Mouse (Mus musculus): ENCODE data around the gene Mgrn1. TPM values are rescaled to one million over a fixed set of nuclear protein-coding genes. Genes with fewer than 3 reads are reported as not detected.

The Mgrn1 gene
- polyA plus RNA-seq, 1 experiment: 22.1 TPM

GRCm38 (mm10) chr16:4932429-4932828, 46.4 kb downstream of the Mgrn1 start:
- TF ChIP-seq POLR2A (IDR thresholded peaks at IDR 0.05; ENCODE audit: borderline replicate concordance, control insufficient read depth, low read depth, low read length) (no peak), CTCF (IDR thresholded peaks at IDR 0.05; ENCODE audit: control insufficient read depth, insufficient read depth, low read length) (no peak)
- H3K4me1 ChIP-seq (ENCODE audit: control insufficient read depth, insufficient read depth, low read length): peaks cover 5% of the 10 kb centered on the region
- 88% methylated on average over 3 of the region's 3 CpGs for WGBS
- H3K4me3 ChIP-seq (replicated peaks; ENCODE audit: control insufficient read depth, low read depth, low read length): no peak overlapping the region
- no peak overlapping the region for H3K27ac ChIP-seq (ENCODE audit: control insufficient read depth, insufficient read depth, low read depth, low read length, poor library complexity)

GRCm38 (mm10) chr16:4935430-4935829, 49.4 kb downstream of the Mgrn1 start:
- Histone ChIP-seq H3K4me3 (replicated peaks; ENCODE audit: control insufficient read depth, low read depth, low read length) (peak overlapping the region; percentile 4), H3K27ac (ENCODE audit: control insufficient read depth, insufficient read depth, low read depth, low read length, poor library complexity) (no peak overlapping the region), H3K4me1 (ENCODE audit: control insufficient read depth, insufficient read depth, low read length) (peaks cover 5% of the 10 kb centered on the region)
- peak; percentile 27; the same call in 1 of the 2 replicates for TF ChIP-seq POLR2A (IDR thresholded peaks at IDR 0.05; ENCODE audit: borderline replicate concordance, control insufficient read depth, low read depth, low read length)
- 0 out of 2 replicates have a peak, but pooled peaks have one; percentile 4 for TF ChIP-seq CTCF (IDR thresholded peaks at IDR 0.05; ENCODE audit: control insufficient read depth, insufficient read depth, low read length)
- 89% methylated on average over 31 of the region's 31 CpGs for WGBS

GRCm38 (mm10) chr16:4935931-4936703, 50.1 kb downstream of the Mgrn1 start:
- TF ChIP-seq CTCF (IDR thresholded peaks at IDR 0.05; ENCODE audit: control insufficient read depth, insufficient read depth, low read length): no peak
- no peak for TF ChIP-seq POLR2A (IDR thresholded peaks at IDR 0.05; ENCODE audit: borderline replicate concordance, control insufficient read depth, low read depth, low read length)
- peaks cover 5% of the 10 kb centered on the region for H3K4me1 ChIP-seq (ENCODE audit: control insufficient read depth, insufficient read depth, low read length)
- no peak overlapping the region for H3K4me3 ChIP-seq (replicated peaks; ENCODE audit: control insufficient read depth, low read depth, low read length)
- no peak overlapping the region for H3K27ac ChIP-seq (ENCODE audit: control insufficient read depth, insufficient read depth, low read depth, low read length, poor library complexity)
- 23% methylated on average over 10 of the region's 10 CpGs for WGBS

- WGBS: 89% methylated on average over 8 of the region's 8 CpGs
- Histone ChIP-seq H3K27ac (ENCODE audit: control insufficient read depth, insufficient read depth, low read depth, low read length, poor library complexity) (no peak overlapping the region; the same call in 1 of the 2 replicates), H3K4me3 (replicated peaks; ENCODE audit: control insufficient read depth, low read depth, low read length) (no peak overlapping the region), H3K4me1 (ENCODE audit: control insufficient read depth, insufficient read depth, low read length) (peaks cover 5% of the 10 kb centered on the region)
- TF ChIP-seq CTCF (IDR thresholded peaks at IDR 0.05; ENCODE audit: control insufficient read depth, insufficient read depth, low read length): no peak
- TF ChIP-seq POLR2A (IDR thresholded peaks at IDR 0.05; ENCODE audit: borderline replicate concordance, control insufficient read depth, low read depth, low read length): no peak
These were observed 51.5 kb downstream of the Mgrn1 start for GRCm38 (mm10) chr16:4937351-4938190.

- peaks cover 5% of the 10 kb centered on the region for H3K4me1 ChIP-seq (ENCODE audit: control insufficient read depth, insufficient read depth, low read length)
- peak within 1 kb of the TSS; percentile 87 for H3K4me3 ChIP-seq (replicated peaks; ENCODE audit: control insufficient read depth, low read depth, low read length)
- WGBS: 3% methylated on average over 2 of the region's 2 CpGs
- H3K27ac ChIP-seq (ENCODE audit: control insufficient read depth, insufficient read depth, low read depth, low read length, poor library complexity): peak within 1 kb of the TSS; percentile 34; the same call in 1 of the 2 replicates
- TF ChIP-seq POLR2A (IDR thresholded peaks at IDR 0.05; ENCODE audit: borderline replicate concordance, control insufficient read depth, low read depth, low read length): no peak
- no peak for TF ChIP-seq CTCF (IDR thresholded peaks at IDR 0.05; ENCODE audit: control insufficient read depth, insufficient read depth, low read length)
These were observed 52.4 kb downstream of the Mgrn1 start, which contains the start of gene Nudt16l1 for GRCm38 (mm10) chr16:4938461-4938860. Gene Nudt16l1, plus strand, starts transcription at chr16:4938761.

- WGBS: under 1% methylated on average over 28 of the region's 28 CpGs
- peak overlapping the region; percentile 87 for H3K4me3 ChIP-seq (replicated peaks; ENCODE audit: control insufficient read depth, low read depth, low read length)
- peaks cover 5% of the 10 kb centered on the region for H3K4me1 ChIP-seq (ENCODE audit: control insufficient read depth, insufficient read depth, low read length)
- TF ChIP-seq POLR2A (IDR thresholded peaks at IDR 0.05; ENCODE audit: borderline replicate concordance, control insufficient read depth, low read depth, low read length) (peak; percentile 82; the same call in 1 of the 2 replicates), CTCF (IDR thresholded peaks at IDR 0.05; ENCODE audit: control insufficient read depth, insufficient read depth, low read length) (no peak)
- H3K27ac ChIP-seq (ENCODE audit: control insufficient read depth, insufficient read depth, low read depth, low read length, poor library complexity): peak overlapping the region; percentile 34; the same call in 1 of the 2 replicates
These were observed 52.9 kb downstream of the Mgrn1 start for GRCm38 (mm10) chr16:4938989-4939388.

- 2% methylated on average over 16 of the region's 16 CpGs for WGBS
- peak overlapping the region; percentile 34; the same call in 1 of the 2 replicates for H3K27ac ChIP-seq (ENCODE audit: control insufficient read depth, insufficient read depth, low read depth, low read length, poor library complexity)
- no peak for TF ChIP-seq POLR2A (IDR thresholded peaks at IDR 0.05; ENCODE audit: borderline replicate concordance, control insufficient read depth, low read depth, low read length)
- no peak for TF ChIP-seq CTCF (IDR thresholded peaks at IDR 0.05; ENCODE audit: control insufficient read depth, insufficient read depth, low read length)
- H3K4me3 ChIP-seq (replicated peaks; ENCODE audit: control insufficient read depth, low read depth, low read length): peak overlapping the region; percentile 87
- H3K4me1 ChIP-seq (ENCODE audit: control insufficient read depth, insufficient read depth, low read length): peaks cover 5% of the 10 kb centered on the region
These were observed 53.4 kb downstream of the Mgrn1 start for GRCm38 (mm10) chr16:4939412-4939811.

Measured in bone marrow, adult 2 months (tissue).